Mouse (Mus musculus) liver, embryonic 14.5 days (tissue): ENCODE results near the gene Eif2b5.

ENCODE experiments used
- CTCF ChIP-seq: IDR thresholded peaks from 2 replicates; pipeline ENCODE4 v1.5.1; 2016; ENCODE audit warnings: antibody characterized with exemption, low read depth, control low read depth
- EP300 ChIP-seq: IDR thresholded peaks from 2 replicates; pipeline ENCODE4 v1.6.1; 2016; ENCODE audit warnings: antibody characterized with exemption, low read depth

DNA sequence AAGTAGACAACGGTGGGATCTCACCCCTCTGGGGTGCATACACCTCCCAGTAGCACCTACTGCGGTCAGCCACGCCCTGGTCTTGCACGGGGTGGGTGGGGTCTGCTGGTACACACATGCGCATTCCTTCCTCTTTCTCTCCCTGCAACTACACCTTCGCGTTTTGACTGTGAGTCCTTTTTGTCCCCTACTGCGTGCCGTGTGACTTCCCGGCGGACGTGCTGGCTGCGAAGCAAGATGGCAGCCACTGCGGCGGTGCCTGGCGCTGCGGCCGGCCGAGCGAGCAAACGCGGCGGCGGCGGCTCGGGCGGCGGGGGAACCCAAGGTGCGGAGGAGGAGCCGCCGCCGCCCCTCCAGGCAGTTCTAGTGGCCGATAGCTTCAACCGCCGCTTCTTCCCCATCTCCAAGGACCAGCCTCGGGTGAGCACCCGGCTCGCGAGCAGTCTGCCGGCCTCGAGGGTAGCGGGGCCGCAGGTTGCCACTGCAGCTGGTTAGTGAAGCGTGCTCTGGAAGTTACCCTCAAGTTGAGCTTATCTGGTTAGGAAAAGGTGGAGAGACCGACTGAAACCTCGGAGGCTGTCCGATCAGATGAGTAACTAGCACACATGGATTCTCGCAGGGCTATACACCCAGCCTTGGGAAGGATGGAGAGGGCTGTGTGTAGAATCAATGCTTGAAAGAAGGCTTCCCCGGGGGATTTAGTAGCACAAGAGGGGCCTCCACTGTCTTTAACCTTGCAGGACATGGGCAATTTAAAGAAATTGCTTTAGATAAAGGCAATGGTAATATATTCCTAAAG, at the start of gene Eif2b5:
- TF ChIP-seq CTCF (no peak), EP300 (no peak)
